Mouse (Mus musculus) neural tube, embryonic 14.5 days (tissue): Measurements from ENCODE around the gene Capn11. TPM values are rescaled to one million over a fixed set of nuclear protein-coding genes. Genes with fewer than 3 reads are reported as not detected.

Experiments
- ATAC-seq: fragments of 200-750 bp; cut with Nextera tagmentation; 2 replicates; pipeline ENCODE4 v1.8.0; 2017; ENCODE audit warnings: low read depth, mild to moderate bottlenecking, moderate TSS enrichment, moderate library complexity
- H3K27ac ChIP-seq: fragments of 300-500 bp; sonication (generic); 2 replicates; pipeline ENCODE4 v1.5.1; 2014; ENCODE audit warnings: low read depth, mild to moderate bottlenecking, control low read depth, low read length, moderate library complexity, mixed read lengths
- H3K27me3 ChIP-seq: fragments of 300-500 bp; sonication (generic); 2 replicates; pipeline ENCODE4 v1.6.1; 2014; ENCODE audit warnings: low read length; ENCODE audit not compliant: control insufficient read depth, insufficient read depth
- H3K36me3 ChIP-seq: fragments of 300-500 bp; sonication (generic); 2 replicates; pipeline ENCODE4 v1.6.1; 2014; ENCODE audit warnings: low read length, mixed read lengths; ENCODE audit not compliant: control insufficient read depth, insufficient read depth
- H3K4me1 ChIP-seq: fragments of 300-500 bp; sonication (generic); 2 replicates; pipeline ENCODE4 v1.6.1; 2014; ENCODE audit warnings: low read length; ENCODE audit not compliant: control insufficient read depth, insufficient read depth
- H3K4me2 ChIP-seq: fragments of 300-500 bp; sonication (generic); 2 replicates; pipeline ENCODE4 v1.6.1; 2014; ENCODE audit warnings: mild to moderate bottlenecking, low read depth, low read length, control low read depth
- H3K4me3 ChIP-seq: fragments of 300-500 bp; sonication (generic); 2 replicates; pipeline ENCODE4 v1.5.1; 2014; ENCODE audit warnings: low read depth, low read length, control low read depth, mixed read lengths
- H3K9ac ChIP-seq: fragments of 300-500 bp; sonication (generic); replicated peaks from 2 replicates; pipeline ENCODE4 v1.6.1; 2014; ENCODE audit warnings: low read depth, mild to moderate bottlenecking, control low read depth, low read length, mixed read lengths
- H3K9me3 ChIP-seq: fragments of 300-500 bp; sonication (generic); 2 replicates; pipeline ENCODE4 v1.6.1; 2016; ENCODE audit warnings: low read length; ENCODE audit not compliant: control insufficient read depth
- WGBS: fragments of 180-500 bp; shearing (Covaris S2); extraction: QIAGEN DNeasy Blood & Tissue Kit; methylation state at CpG from one replicate; pipeline ENCODE4 v1.1.7; 2014; 5-methylcytosine and 5-hydroxymethylcytosine counted together
- polyA plus RNA-seq: library from polyadenylated mRNA; unstranded; fragments of >200 nt; fragmentation: Nextera tagmentation; extraction: Ambion mirVana; gene quantifications from 2 replicates; pipeline ENCODE4 v1.2.1, GENCODE M21; 2014

Capn11 gene
- polyA plus RNA-seq, 1 experiment from 2014 or later = not detected

- H3K27ac ChIP-seq = no peak overlapping the region
- no peaks in the 10 kb centered on the region for H3K9me3 ChIP-seq
- 97% methylated on average over 1 of the region's 1 CpGs for WGBS
- no peaks in the 10 kb centered on the region for H3K27me3 ChIP-seq
- H3K4me2 ChIP-seq = no peak overlapping the region
- no peak overlapping the region for H3K9ac ChIP-seq
- no peaks in the 10 kb centered on the region for H3K4me1 ChIP-seq
- H3K4me3 ChIP-seq = no peak overlapping the region
- H3K36me3 ChIP-seq = peaks cover 59% of the 10 kb centered on the region
- no peak for ATAC-seq
Measured at GRCm38 (mm10) chr17:45671821-45672220, 12.7 kb upstream of the Capn11 start.

- Histone ChIP-seq H3K4me1 (no peaks in the 10 kb centered on the region), H3K27me3 (no peaks in the 10 kb centered on the region), H3K9ac (no peak overlapping the region), H3K4me3 (no peak overlapping the region), H3K36me3 (peaks cover 53% of the 10 kb centered on the region), H3K9me3 (no peaks in the 10 kb centered on the region), H3K27ac (no peak overlapping the region), H3K4me2 (no peak overlapping the region)
- 96% methylated on average over 10 of the region's 10 CpGs for WGBS
- ATAC-seq = no peak
Measured at GRCm38 (mm10) chr17:45667986-45668385, 8.9 kb upstream of the Capn11 start.

GRCm38 (mm10) chr17:45667481-45667880 is 8.4 kb upstream of the Capn11 start:
- Histone ChIP-seq H3K36me3 (peaks cover 48% of the 10 kb centered on the region), H3K4me1 (no peaks in the 10 kb centered on the region), H3K9ac (no peak overlapping the region), H3K27me3 (no peaks in the 10 kb centered on the region), H3K27ac (no peak overlapping the region), H3K4me2 (no peak overlapping the region), H3K4me3 (no peak overlapping the region), H3K9me3 (no peaks in the 10 kb centered on the region)
- WGBS = 92% methylated on average over 10 of the region's 10 CpGs
- ATAC-seq = no peak

- no peak for ATAC-seq
- Histone ChIP-seq H3K4me2 (no peak overlapping the region), H3K36me3 (peaks cover 43% of the 10 kb centered on the region), H3K9ac (no peak overlapping the region), H3K4me3 (no peak overlapping the region), H3K27ac (no peak overlapping the region), H3K4me1 (no peaks in the 10 kb centered on the region), H3K27me3 (no peaks in the 10 kb centered on the region), H3K9me3 (no peaks in the 10 kb centered on the region)
- WGBS = 83% methylated on average over 11 of the region's 11 CpGs
Measured at GRCm38 (mm10) chr17:45666091-45666490, 7.0 kb upstream of the Capn11 start.

- Histone ChIP-seq H3K9ac (no peak overlapping the region), H3K4me2 (no peak overlapping the region), H3K27me3 (no peaks in the 10 kb centered on the region), H3K27ac (no peak overlapping the region), H3K4me3 (no peak overlapping the region), H3K4me1 (no peaks in the 10 kb centered on the region), H3K9me3 (no peaks in the 10 kb centered on the region), H3K36me3 (peaks cover 37% of the 10 kb centered on the region)
- 95% methylated on average over 13 of the region's 13 CpGs for WGBS
- ATAC-seq = no peak
Measured at GRCm38 (mm10) chr17:45664608-45665007, 5.5 kb upstream of the Capn11 start.

GRCm38 (mm10) chr17:45663106-45663919 is 4.2 kb upstream of the Capn11 start:
- H3K27me3 ChIP-seq = no peaks in the 10 kb centered on the region
- H3K36me3 ChIP-seq = peaks cover 34% of the 10 kb centered on the region
- 0 out of 2 replicates have a peak overlapping the region, but pooled peaks have one; percentile 14 for H3K4me2 ChIP-seq
- 27% methylated on average over 27 of the region's 27 CpGs for WGBS
- H3K27ac ChIP-seq = no peak overlapping the region
- ATAC-seq = peak; percentile 60
- no peaks in the 10 kb centered on the region for H3K9me3 ChIP-seq
- no peaks in the 10 kb centered on the region for H3K4me1 ChIP-seq
- no peak overlapping the region for H3K4me3 ChIP-seq
- no peak overlapping the region for H3K9ac ChIP-seq

GRCm38 (mm10) chr17:45655820-45656219 is 3.3 kb downstream of the Capn11 start:
- H3K9me3 ChIP-seq = no peaks in the 10 kb centered on the region
- no peak for ATAC-seq
- no peak overlapping the region for H3K9ac ChIP-seq
- H3K4me3 ChIP-seq = no peak overlapping the region
- no peaks in the 10 kb centered on the region for H3K4me1 ChIP-seq
- H3K36me3 ChIP-seq = peaks cover 6% of the 10 kb centered on the region; the same call in 1 of the 2 replicates
- 25% methylated on average over 6 of the region's 6 CpGs for WGBS
- no peak overlapping the region for H3K27ac ChIP-seq
- H3K4me2 ChIP-seq = no peak overlapping the region
- no peaks in the 10 kb centered on the region for H3K27me3 ChIP-seq

- H3K27me3 ChIP-seq = no peaks in the 10 kb centered on the region
- 79% methylated on average over 7 of the region's 7 CpGs for WGBS
- H3K36me3 ChIP-seq = no peaks in the 10 kb centered on the region
- ATAC-seq = no peak
- no peaks in the 10 kb centered on the region for H3K9me3 ChIP-seq
- no peak overlapping the region for H3K4me2 ChIP-seq
- no peaks in the 10 kb centered on the region for H3K4me1 ChIP-seq
- no peak overlapping the region for H3K4me3 ChIP-seq
- no peak overlapping the region for H3K9ac ChIP-seq
- H3K27ac ChIP-seq = no peak overlapping the region
Measured at GRCm38 (mm10) chr17:45653233-45653632, 5.9 kb downstream of the Capn11 start.

- Histone ChIP-seq H3K4me1 (no peaks in the 10 kb centered on the region), H3K9ac (no peak overlapping the region), H3K4me2 (no peak overlapping the region), H3K27ac (no peak overlapping the region), H3K36me3 (no peaks in the 10 kb centered on the region), H3K27me3 (no peaks in the 10 kb centered on the region), H3K4me3 (no peak overlapping the region), H3K9me3 (no peaks in the 10 kb centered on the region)
- WGBS = 93% methylated on average over 4 of the region's 4 CpGs
- ATAC-seq = no peak
Measured at GRCm38 (mm10) chr17:45644185-45644584, 14.9 kb downstream of the Capn11 start.
